Mouse (Mus musculus): Measurements from ENCODE around the gene Cdpf1. TPM values are rescaled to one million over a fixed set of nuclear protein-coding genes. Genes with fewer than 3 reads are reported as not detected.

The Cdpf1 gene
- polyA plus RNA-seq, 1 experiment = 51.4 TPM

GRCm38 (mm10) chr15:85771306-85772121, 40.0 kb downstream of the Cdpf1 start:
- Histone ChIP-seq H3K27ac (ENCODE audit: insufficient read depth, low read depth, low read length) (peak overlapping the region; percentile 98), H3K36me3 (ENCODE audit: control insufficient read depth, insufficient read depth, low read length) (no peaks in the 10 kb centered on the region), H3K4me1 (ENCODE audit: control insufficient read depth, insufficient read depth, low read length) (peaks cover 29% of the 10 kb centered on the region), H3K27me3 (replicated peaks; ENCODE audit: control insufficient read depth, insufficient read depth, low read length) (no peaks in the 10 kb centered on the region), H3K4me3 (ENCODE audit: insufficient read depth, low read depth, low read length) (no peak overlapping the region)
- DNase-seq = peak; percentile 90
- TF ChIP-seq POLR2A (IDR thresholded peaks at IDR 0.05; ENCODE audit: low read depth, low read length) = no peak
- TF ChIP-seq CTCF (conservative IDR thresholded peaks at IDR 0.05; ENCODE audit: insufficient read depth, insufficient read length, low read depth, low read length) = no peak
- 45% methylated on average over 17 of the region's 17 CpGs for WGBS

GRCm38 (mm10) chr15:85768991-85769390, 42.5 kb downstream of the Cdpf1 start:
- H3K36me3 ChIP-seq (ENCODE audit: control insufficient read depth, insufficient read depth, low read length) = no peaks in the 10 kb centered on the region
- H3K4me3 ChIP-seq (ENCODE audit: insufficient read depth, low read depth, low read length) = no peak overlapping the region
- peaks cover 20% of the 10 kb centered on the region for H3K4me1 ChIP-seq (ENCODE audit: control insufficient read depth, insufficient read depth, low read length)
- no peak for DNase-seq
- no peaks in the 10 kb centered on the region for H3K27me3 ChIP-seq (replicated peaks; ENCODE audit: control insufficient read depth, insufficient read depth, low read length)
- no peak overlapping the region for H3K27ac ChIP-seq (ENCODE audit: insufficient read depth, low read depth, low read length)
- 92% methylated on average over 8 of the region's 8 CpGs for WGBS
- TF ChIP-seq POLR2A (IDR thresholded peaks at IDR 0.05; ENCODE audit: low read depth, low read length) (no peak), CTCF (conservative IDR thresholded peaks at IDR 0.05; ENCODE audit: insufficient read depth, insufficient read length, low read depth, low read length) (no peak)

- WGBS = 91% methylated on average over 5 of the region's 5 CpGs
- no peak for DNase-seq
- TF ChIP-seq POLR2A (IDR thresholded peaks at IDR 0.05; ENCODE audit: low read depth, low read length) (no peak), CTCF (conservative IDR thresholded peaks at IDR 0.05; ENCODE audit: insufficient read depth, insufficient read length, low read depth, low read length) (no peak)
- H3K36me3 ChIP-seq (ENCODE audit: control insufficient read depth, insufficient read depth, low read length) = no peaks in the 10 kb centered on the region
- no peak overlapping the region for H3K4me3 ChIP-seq (ENCODE audit: insufficient read depth, low read depth, low read length)
- H3K27me3 ChIP-seq (replicated peaks; ENCODE audit: control insufficient read depth, insufficient read depth, low read length) = no peaks in the 10 kb centered on the region
- peaks cover 11% of the 10 kb centered on the region for H3K4me1 ChIP-seq (ENCODE audit: control insufficient read depth, insufficient read depth, low read length)
- no peak overlapping the region for H3K27ac ChIP-seq (ENCODE audit: insufficient read depth, low read depth, low read length)
Observed at GRCm38 (mm10) chr15:85766677-85767076, 44.8 kb downstream of the Cdpf1 start.

GRCm38 (mm10) chr15:85765022-85765421, 46.5 kb downstream of the Cdpf1 start:
- H3K27ac ChIP-seq (ENCODE audit: insufficient read depth, low read depth, low read length) = no peak overlapping the region
- TF ChIP-seq POLR2A (IDR thresholded peaks at IDR 0.05; ENCODE audit: low read depth, low read length) (no peak), CTCF (conservative IDR thresholded peaks at IDR 0.05; ENCODE audit: insufficient read depth, insufficient read length, low read depth, low read length) (no peak)
- no peaks in the 10 kb centered on the region for H3K4me1 ChIP-seq (ENCODE audit: control insufficient read depth, insufficient read depth, low read length)
- no peak overlapping the region for H3K4me3 ChIP-seq (ENCODE audit: insufficient read depth, low read depth, low read length)
- no peaks in the 10 kb centered on the region for H3K27me3 ChIP-seq (replicated peaks; ENCODE audit: control insufficient read depth, insufficient read depth, low read length)
- DNase-seq = no peak
- H3K36me3 ChIP-seq (ENCODE audit: control insufficient read depth, insufficient read depth, low read length) = no peaks in the 10 kb centered on the region
- 57% methylated on average over 3 of the region's 3 CpGs for WGBS

GRCm38 (mm10) chr15:85762761-85763160, 48.7 kb downstream of the Cdpf1 start:
- Histone ChIP-seq H3K27ac (ENCODE audit: insufficient read depth, low read depth, low read length) (no peak overlapping the region), H3K4me1 (ENCODE audit: control insufficient read depth, insufficient read depth, low read length) (no peaks in the 10 kb centered on the region), H3K4me3 (ENCODE audit: insufficient read depth, low read depth, low read length) (no peak overlapping the region), H3K27me3 (replicated peaks; ENCODE audit: control insufficient read depth, insufficient read depth, low read length) (no peaks in the 10 kb centered on the region), H3K36me3 (ENCODE audit: control insufficient read depth, insufficient read depth, low read length) (no peaks in the 10 kb centered on the region; the same call in 1 of the 2 replicates)
- TF ChIP-seq POLR2A (IDR thresholded peaks at IDR 0.05; ENCODE audit: low read depth, low read length) = no peak
- TF ChIP-seq CTCF (conservative IDR thresholded peaks at IDR 0.05; ENCODE audit: insufficient read depth, insufficient read length, low read depth, low read length) = no peak
- 79% methylated on average over 4 of the region's 4 CpGs for WGBS
- DNase-seq = no peak

GRCm38 (mm10) chr15:85757768-85758167, 53.7 kb downstream of the Cdpf1 start:
- peaks cover 11% of the 10 kb centered on the region for H3K4me1 ChIP-seq (ENCODE audit: control insufficient read depth, insufficient read depth, low read length)
- 96% methylated on average over 3 of the region's 3 CpGs for WGBS
- TF ChIP-seq POLR2A (IDR thresholded peaks at IDR 0.05; ENCODE audit: low read depth, low read length) = no peak
- TF ChIP-seq CTCF (conservative IDR thresholded peaks at IDR 0.05; ENCODE audit: insufficient read depth, insufficient read length, low read depth, low read length) = 0 out of 2 replicates have a peak, but pooled peaks have one; percentile 33

More at GRCm38 (mm10) chr15:85757768-85758167, 53.7 kb downstream of the Cdpf1 start:
- Histone ChIP-seq H3K27me3 (replicated peaks; ENCODE audit: control insufficient read depth, insufficient read depth, low read length) (no peaks in the 10 kb centered on the region), H3K27ac (ENCODE audit: insufficient read depth, low read depth, low read length) (no peak overlapping the region), H3K36me3 (ENCODE audit: control insufficient read depth, insufficient read depth, low read length) (peaks cover 2% of the 10 kb centered on the region; the same call in 1 of the 2 replicates), H3K4me3 (ENCODE audit: insufficient read depth, low read depth, low read length) (no peak overlapping the region)
- DNase-seq = no peak

Other genes with a start within 250 kb of the Cdpf1 start
- 12.8 and 14.2 TPM in 2 replicates for gene Wnt7b, start 229.2 kb downstream of the Cdpf1 start, polyA plus RNA-seq (2012; rRNA removed)
- gene Ppara, start 76.7 kb downstream of the Cdpf1 start, polyA plus RNA-seq (2012; rRNA removed) = 31.3 and 32.5 TPM in 2 replicates
- gene Pkdrej, start 10.0 kb upstream of the Cdpf1 start, polyA plus RNA-seq (2012; rRNA removed) = 0.05 TPM in 2 replicates
- gene Ttc38, start 20.6 kb upstream of the Cdpf1 start, polyA plus RNA-seq (2012; rRNA removed) = 17.1 and 19.3 TPM in 2 replicates
- 0.74 and 0.98 TPM in 2 replicates for gene Gtse1, start 48.0 kb upstream of the Cdpf1 start, polyA plus RNA-seq (2012; rRNA removed)
- 29.2 and 31.7 TPM in 2 replicates for gene Trmu, start 67.6 kb upstream of the Cdpf1 start, polyA plus RNA-seq (2012; rRNA removed)
- gene Celsr1, start 222.1 kb upstream of the Cdpf1 start, polyA plus RNA-seq (2012; rRNA removed) = 12.4 and 16.8 TPM in 2 replicates
- 18.9 and 20.6 TPM in 2 replicates for gene Gramd4, start 246.0 kb upstream of the Cdpf1 start, polyA plus RNA-seq (2012; rRNA removed)